Mouse (Mus musculus) testis, postnatal 10 days (tissue): ENCODE measurements around the gene Rab26.

ENCODE experiments used
- DNase-seq: peaks from one replicate; pipeline ENCODE4 v3.0.0; 2021; ENCODE audit warnings: low spot score

Rab26 gene

DNA sequence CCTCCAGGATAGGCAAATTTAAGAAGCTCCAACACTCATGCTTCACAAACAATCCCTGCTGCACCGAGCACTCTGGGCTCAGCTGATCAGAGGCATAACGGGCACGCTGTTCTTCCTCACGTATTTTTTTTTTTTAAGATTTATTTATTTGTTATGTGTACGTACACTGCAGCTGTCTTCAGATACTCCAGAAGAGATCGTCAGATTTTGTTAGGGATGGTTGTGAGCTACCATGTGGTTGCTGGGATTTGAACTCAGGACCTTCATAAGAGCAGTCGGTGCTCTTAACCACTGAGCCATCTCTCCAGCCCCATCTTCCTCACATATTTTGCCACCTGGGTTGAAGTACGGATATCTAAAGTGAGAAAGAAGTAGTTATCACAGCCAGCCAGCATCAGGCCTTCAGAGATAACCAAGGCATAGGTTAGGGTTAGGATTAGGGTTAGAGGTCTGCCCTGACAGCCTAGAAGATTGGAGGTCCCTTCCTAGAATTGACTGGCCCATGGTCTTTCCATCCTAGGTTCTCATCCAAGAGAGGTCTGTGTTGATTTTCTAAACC, at the start of gene Rab26:
Gene Rab26, minus strand, starts transcription at position 51 of the 559 bp plus-strand sequence.
- no peak for DNase-seq

DNA sequence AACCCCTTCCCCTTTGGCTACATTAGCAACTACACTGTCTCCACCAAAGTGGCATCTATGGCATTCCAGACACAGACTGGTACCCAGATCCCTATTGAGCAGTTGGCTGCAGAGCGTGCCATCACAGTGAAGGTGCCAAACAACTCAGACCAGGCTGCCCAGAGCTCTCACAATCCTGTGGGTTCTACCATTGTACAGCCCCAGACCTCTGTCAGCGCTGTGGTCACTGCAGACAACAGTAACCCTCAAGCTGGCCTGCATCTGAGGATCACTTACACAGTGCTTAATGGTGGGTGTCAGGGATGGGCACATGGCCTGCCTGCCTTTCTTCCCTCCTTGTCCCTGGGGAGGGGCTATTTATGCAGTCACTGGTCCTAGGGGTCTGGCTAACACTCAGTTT, 46.3 kb upstream of the Rab26 start:
- DNase-seq: no peak

DNA sequence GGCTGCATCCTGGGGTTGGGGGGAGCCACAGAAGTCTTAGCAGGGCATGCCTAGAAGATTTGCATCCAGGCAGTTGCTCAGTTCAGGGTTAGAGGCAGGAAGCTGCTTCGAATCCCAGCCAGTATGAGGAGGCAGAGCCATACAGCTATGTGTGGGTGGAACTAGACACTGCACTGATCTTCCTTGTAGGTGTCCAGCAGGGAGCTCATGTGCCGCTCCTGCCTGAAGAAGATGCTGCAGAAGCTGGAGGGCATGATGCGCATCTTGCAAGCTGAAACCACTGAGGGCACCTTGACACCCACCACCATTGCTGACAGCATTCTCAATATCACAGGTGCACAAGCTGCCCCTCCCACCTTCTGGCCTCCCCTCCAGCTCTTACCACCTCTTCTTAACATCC, 45.5 kb upstream of the Rab26 start:
- no peak for DNase-seq

DNA sequence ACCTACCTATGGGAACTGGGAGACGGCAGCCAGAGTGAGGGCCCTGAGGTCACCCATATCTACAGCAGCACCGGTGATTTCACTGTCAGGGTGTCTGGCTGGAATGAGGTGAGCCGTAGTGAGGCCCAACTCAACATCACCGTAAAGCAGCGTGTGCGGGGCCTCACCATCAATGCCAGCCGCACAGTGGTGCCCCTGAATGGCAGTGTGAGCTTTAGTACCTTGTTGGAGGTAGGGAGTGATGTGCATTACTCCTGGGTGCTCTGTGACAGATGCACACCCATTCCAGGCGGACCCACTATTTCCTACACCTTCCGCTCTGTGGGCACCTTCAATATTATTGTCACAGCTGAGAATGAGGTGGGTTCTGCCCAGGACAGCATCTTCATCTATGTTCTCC, 39.8 kb upstream of the Rab26 start:
- no peak for DNase-seq

DNA sequence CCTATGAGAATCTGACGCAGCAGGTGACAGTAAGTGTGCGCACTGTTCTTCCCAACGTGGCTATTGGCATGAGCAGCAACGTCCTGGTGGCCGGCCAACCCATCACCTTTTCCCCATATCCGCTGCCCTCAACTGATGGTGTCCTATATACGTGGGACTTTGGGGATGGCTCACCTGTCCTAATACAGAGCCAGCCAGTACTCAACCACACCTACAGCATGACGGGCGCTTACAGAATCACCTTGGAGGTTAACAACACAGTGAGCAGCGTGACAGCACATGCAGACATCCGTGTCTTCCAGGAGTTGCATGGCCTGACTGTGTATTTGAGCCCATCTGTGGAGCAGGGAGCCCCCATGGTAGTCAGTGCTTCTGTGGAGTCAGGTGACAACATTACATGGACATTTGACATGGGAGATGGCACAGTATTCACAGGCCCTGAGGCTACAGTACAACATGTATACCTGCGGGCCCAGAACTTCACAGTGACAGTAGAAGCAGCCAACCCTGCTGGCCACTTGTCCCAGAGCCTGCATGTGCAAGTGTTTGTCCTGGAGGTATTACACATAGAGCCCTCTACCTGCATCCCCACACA, 38.7 kb upstream of the Rab26 start:
- no peak for DNase-seq

DNA sequence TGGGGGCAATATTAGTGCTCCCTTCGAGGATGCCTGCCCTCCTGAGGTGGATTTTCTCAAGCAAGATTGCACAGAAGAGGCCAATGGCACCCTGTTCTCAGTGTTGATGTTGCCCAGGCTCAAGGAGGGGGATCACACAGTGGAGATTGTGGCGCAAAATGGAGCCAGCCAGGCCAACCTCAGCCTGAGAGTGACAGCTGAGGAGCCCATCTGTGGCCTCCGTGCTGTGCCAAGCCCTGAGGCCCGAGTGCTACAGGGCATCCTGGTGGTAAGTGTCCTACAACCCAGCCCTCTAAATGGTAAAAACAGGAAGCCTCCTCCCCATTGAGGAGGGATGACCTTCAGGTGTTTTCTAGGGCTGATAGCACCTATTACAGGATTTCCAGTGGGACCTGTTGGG, 35.8 kb upstream of the Rab26 start:
- DNase-seq: no peak

DNA sequence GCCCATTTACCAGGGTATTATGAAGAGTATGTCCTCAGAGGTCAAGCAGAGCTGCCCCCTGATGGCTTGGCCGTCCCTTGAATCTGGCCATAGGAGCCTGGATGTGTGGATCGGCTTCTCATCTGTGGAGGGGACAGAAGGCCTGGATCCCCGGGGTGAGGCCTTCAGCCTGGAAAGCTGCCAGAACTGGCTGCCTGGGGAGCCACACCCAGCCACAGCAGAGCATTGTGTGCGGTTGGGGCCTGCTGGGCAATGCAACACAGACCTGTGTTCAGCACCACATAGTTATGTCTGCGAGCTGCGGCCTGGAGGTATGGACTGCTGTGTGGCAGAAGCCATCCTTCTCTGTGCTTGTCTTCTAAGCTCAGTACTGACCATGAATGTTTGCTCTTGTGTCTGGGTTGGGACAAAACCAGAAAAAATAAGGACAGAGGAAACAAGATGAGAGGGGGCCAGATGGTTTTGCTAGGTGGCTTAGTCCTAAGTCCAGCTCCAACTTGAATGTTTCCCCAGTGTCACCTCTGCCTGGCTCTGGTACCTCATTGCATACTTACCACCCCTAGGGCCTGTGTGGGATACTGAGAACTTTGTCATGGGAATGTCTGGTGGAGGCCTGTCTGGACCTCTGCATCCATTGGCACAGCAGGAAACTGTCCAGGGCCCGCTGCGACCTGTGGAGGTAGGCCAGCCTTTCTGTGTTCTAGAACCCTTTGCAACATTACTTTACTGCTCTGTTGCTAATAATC, 33.2 kb upstream of the Rab26 start:
- peak; percentile 60 for DNase-seq

DNA sequence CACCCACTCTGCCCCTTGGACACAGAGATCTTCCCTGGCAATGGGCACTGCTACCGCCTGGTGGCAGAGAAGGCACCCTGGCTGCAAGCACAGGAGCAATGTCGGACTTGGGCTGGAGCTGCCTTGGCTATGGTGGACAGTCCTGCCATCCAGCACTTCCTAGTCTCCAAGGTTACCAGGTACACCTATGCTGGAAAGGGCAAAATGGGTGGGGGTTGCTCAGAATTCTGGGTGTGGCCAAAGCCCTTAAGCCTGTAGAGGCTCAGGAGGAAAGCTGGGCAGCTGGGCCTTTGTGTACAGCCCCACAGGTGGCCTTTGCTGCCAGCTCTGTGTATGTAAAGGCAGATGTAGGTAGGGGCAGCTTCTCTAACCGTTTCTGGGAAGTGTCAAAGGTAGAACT, 31.8 kb upstream of the Rab26 start:
- DNase-seq: no peak

DNA sequence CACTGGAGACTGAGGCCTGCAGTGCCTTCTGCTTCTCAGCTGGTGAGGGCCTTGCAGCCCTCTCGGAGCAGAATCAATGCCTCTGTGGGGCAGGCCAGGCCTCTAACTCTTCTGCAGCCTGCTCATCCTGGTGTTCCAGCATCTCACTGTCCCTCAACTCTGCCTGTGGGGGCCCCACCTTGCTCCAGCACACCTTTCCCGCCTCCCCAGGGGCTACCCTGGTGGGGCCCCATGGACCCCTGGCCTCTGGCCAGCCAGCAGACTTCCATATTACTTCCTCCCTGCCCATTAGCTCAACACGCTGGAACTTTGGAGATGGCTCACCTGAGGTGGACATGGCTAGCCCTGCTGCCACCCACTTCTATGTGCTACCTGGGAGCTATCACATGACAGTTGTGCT, 31.1 kb upstream of the Rab26 start:
- DNase-seq: no peak

DNA sequence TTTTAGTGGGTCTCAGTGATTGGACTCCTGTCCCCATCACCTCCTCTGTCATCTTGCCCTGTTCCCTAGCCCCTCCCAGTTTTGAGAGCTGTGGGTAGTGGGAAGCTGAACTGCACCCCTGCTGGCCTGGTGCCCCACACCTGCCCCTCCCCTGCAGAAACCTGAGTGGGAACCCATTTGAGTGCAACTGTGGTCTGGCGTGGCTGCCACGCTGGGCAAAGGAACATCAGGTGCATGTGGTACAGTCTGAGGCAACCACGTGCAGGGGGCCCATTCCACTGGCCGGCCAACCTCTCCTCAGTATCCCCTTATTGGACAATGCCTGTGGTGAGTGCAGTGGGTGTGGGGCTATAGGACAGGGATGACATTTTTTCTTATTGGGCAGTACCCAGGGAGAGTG, 30.4 kb upstream of the Rab26 start:
- DNase-seq: no peak

DNA sequence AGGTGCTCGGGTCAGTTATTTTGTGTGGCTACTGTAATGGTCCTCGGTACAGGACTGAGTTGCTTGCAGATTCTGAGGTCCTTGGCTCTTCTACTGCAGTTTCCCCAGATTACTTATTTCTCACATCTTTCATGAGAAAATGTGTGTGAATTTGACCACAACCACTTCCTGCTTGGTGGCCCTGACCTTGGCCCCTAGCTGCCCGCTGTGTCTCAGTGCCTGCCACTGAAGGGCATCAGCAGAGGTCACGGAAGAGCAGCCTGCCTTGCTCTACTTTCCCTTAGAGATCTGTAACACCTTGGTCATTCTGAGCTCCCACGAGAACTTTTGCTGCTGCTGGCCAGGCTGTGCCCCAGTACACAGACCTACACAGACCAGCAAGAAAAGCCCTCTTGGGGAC, 29.6 kb upstream of the Rab26 start:
- DNase-seq: no peak

DNA sequence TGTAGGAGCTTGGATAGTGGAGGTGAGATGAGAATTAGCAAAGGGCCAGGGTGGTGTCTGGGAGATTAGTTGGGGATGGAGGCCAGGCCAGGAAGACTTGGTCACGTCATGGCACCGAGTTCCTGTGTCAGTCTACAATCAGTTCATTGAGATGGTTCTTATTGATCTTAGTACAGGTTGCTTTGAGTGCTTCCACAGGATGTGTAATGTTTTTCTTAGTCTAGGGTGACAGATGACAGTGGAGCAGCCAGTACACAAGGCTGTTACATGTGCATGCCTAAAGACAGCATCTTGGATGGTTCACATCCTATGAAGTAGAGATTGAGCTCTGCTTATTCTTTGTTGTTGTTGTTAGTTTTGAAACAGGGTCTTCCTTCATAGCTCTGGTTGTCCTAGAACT, 27.6 kb upstream of the Rab26 start:
- no peak for DNase-seq

DNA sequence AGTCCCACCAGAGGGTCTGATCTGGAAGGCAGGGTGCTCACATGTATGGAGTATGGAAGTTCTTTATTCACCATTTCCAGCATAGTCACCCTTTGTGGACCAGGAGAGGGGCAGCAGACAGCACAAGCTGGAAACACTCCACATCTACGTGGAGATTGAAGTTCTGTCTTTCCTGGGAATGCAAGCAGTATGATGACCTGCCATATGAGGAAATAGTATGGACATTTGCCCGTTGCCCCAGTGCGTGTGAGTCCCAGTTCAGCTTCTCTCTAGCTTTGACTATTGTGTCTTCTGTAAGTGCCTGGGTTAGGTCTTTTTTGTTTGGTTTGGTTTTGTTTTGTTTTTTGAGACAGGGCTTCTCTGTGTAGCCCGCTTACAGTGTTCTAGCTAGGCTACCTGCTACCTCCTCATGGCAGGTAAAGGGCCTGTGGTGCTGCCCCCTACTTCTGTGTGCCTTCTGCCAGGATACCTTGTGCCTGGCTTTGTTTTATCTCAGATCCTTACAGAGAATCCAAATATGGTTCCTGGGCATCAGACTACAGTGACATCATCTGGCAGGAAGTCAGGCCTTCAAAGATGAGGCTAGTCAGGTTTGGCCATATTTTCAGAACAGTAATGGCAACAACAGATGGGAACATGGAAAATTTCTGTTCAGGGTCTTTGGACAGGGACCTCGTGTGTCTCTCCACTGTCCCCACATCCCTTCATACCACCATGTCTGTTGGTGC, 26.5 kb upstream of the Rab26 start:
- DNase-seq: no peak

DNA sequence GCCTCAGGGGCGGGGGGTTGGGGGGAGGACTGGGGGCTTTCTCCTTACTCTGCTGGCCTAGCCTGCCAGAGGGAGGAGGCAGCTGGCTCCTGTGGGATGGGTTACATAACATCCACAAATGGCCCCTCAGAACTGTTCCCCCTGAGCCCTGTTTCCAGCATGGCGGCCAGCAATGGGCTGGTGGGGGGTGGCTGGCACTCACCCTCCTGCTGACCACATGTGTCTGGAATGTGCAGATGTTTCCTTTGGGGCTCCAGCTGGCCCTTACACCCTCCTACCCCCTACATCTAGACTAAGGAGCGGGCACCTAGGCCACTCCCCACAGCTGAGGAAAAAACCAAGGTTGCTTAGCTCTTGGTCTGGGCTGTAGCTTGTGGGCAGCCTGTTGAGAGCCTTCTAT, 25.1 kb upstream of the Rab26 start:
- DNase-seq: no peak

DNA sequence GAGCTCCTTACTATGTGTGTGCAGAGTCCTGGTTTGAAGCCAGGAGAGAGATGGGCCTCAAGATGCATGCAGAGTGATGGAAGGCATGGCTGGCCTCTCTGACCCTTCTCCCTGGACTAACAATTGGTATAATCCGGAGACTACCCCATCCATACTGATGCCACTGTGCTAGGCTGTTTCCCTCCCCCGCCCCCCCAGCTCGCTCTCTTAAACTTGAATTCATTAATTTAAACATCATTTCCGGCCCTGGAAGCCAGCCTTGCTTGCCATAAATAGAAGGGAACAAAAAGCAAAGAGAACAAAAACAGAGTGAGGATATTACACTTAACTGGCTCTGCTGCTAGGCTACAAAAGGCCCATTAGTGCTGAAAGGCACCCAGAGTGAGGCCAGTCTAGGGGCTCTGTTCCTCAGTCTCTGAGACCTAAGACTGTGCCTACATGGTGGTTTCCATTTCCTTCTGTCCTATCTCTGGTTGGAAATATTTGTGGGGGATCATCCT, 24.6 kb upstream of the Rab26 start:
- DNase-seq: no peak

DNA sequence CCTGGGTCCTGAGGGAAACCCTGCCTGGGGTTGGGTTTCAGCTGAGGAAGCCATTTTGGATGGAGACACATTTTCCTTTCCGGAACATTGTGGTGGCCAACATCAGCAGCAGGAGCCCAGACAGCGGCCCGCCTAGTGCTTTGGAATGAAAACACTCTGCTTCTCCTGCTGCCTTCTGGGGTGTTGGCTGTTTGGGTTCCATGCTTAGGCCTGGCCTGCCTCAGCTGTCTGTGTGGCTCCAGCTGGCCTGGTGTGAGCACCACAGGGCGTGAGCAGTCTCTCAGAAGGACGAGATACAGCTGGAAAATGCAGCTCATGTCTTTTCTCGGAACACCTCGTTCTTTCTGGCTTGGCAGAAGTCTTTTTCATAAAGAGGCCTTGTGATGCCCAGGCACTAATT, 23.1 kb upstream of the Rab26 start:
- no peak for DNase-seq

DNA sequence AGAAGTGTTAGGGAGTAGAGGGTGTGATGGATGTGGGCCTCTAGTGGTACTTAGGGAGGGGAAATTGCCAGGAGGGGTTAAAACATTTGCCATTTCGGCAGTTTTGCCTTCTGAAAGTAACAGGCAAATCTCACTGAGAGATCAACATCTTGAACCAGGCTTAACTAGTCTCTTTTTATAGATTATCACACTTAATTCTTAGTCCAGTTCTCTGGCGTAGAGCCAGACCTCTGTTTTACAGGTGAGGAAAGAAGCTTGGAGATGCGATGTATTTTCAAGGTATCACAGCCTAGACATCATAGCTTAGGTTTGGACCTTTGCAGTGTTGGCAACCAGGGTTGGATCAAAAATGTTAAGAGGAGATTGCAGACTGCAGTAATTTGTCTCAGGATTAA, 17.0 kb upstream of the Rab26 start:
- no peak for DNase-seq

DNA sequence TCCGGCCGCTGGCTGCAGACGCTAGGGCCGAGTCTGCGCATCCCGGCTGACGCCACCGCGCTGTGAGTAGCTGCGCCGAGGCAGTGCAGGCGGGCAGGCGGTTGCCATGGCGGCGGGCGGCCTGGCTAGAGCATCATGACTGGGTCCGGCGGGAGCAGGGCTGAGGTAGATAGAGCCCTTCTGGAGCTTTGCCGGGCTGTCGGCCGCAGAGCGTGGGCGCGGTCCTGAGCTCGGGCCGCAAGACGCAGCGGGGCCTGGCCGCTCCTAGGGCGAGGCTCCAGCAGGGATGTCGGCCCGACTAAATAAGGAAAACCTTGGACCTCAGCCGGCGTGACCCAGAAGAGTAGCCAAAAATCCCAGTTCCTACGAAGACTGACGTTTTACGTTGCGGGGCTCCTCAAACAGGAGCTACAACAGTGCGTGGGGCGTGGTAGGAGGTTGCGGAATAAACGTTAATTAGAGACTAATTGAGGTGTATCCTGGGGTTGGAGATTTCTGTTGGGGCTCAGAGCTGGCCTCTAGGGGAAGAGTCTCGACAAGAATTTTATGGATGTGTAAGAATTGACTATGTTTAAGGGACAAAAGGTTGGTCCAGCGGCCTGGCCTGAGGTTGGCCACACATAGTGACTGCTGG, 16.5 kb upstream of the Rab26 start:
- peak; percentile 84 for DNase-seq

DNA sequence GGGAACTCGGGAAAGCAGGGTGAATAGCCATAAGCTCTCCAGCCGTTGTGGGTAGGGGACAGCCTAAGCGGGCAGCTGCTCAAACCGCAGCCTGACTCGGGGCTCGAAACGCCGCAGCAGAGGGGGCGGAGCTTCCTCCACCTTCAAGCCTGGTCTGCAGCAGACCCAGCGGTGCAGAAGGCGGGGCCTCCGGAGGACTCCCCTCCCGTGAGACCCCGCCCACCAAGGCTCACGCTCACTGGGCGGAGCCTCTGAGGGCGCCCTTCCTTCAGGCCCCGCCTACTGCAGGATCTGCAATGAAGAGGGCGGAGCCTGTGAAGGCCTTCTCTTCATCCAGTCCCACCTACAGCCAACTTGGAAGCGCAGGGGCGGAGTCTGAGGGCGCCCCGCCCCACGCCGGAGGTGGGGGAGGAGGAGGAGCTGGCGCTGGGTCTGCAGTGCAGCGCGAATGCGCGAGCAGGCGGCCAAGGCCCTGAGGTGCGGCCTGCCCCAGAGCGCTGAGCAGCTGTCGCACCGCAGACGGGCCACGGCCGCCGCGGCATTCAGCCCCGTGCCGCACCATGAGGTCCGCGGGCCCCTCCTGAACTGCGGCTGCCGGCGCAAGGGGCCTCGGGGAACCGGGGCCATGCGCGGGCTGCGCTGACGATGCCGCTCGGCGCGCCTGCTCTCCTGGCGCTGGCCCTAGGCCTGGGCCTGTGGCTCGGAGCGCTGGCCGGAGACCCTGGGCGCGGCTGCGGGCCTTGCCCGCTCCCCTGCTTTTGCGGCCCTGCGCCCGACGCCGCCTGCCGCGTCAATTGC, 15.8 kb upstream of the Rab26 start, which contains the start of gene Pkd1:
Gene Pkd1, plus strand, starts transcription at position 217 of the 798 bp plus-strand sequence.
- peak; percentile 99 for DNase-seq

DNA sequence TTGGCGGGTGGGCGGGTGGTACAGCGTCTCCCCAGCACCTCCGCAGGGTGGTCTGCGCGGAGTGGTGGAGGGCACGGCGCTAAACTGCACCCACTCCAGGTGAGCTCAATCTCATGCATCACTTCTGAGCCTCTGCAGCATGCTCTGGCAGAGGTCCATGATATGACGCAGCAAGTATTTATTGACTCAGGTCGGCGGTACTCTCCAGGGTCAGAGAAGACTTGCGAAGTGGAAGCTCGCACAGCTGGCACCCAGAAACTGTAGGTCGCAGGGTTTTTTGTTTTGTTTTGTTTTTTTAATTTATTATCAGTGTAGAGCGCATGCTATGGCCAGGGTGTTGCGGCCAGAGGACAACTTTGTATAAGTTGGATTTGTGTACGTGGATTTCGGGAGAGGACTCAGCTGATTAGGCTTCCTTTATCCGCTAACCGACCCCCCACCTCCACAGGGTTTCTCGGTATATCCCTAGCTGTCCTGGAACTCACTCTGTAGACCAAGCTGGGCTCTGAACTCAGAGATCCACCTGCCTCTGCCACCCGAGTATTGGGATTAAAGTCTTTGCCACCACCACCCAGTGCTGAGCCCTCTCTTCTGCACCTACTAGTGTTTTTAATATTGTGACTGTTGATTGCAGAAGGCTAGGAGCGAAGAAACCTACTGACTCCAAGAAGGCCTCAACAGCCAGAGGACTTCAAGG, 15.1 kb upstream of the Rab26 start:
- no peak for DNase-seq

DNA sequence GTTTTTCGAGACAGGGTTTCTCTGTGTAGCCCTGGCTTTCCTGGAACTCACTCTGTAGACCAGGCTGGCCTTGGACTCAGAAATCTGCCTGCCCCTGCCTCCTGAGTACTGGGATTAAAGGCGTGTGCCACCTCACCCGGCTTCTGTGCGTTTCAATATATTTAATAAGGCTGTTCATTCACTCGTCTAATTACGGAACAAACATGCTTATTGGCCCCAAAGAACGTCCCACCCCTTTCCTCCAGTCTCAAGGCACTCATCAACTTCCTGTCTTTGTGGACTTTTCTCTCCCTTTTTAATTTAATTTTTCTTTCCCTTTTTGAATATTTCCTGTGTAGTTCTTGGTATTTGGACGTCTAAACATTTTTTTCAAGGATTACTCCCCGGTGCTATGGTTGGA, 14.4 kb upstream of the Rab26 start:
- DNase-seq: no peak
